In the genomic region with DNA sequence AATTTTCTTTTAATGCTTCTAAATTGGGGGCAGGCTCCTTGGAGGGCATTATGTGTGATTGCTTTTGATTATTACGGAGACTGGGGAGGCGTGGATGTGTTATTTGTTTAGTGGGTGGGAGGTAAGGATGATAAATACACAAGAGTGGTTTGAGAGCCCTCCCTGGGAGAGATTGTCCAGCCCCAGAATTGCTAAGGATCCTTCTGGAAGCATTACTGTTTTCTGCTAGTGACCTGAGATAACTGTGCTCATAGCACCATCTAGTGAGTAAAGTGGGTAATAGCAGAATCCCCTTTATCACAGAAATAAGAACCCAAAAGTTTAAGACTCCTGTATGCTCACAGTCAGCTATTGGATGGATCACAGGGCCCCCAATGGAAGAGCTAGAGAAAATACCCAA, we compare ENCODE assay signal across 10 mouse cellular contexts. TPM values are rescaled to one million over a fixed set of nuclear protein-coding genes. Genes with fewer than 3 reads are reported as not detected.
DNase-seq lines count a peak whose midpoint lies in the region; ATAC-seq and TF ChIP-seq lines count a peak whose summit lies in the region.
"Had no signal": no experiment of that assay in that cellular context is flagged by ENCODE, and none has a peak within 500 bp of the region (broad histone marks: within the 10 kb centered on the region; RNA-seq: fewer than 3 reads in every experiment).

No protein-coding gene starts in this region.

- no peak overlapping the region for H3K27ac ChIP-seq in CH12.LX (ENCODE audit: insufficient read depth, low read depth)
- H3K27ac ChIP-seq in lung, embryonic 15.5 days, result no peak overlapping the region
- H3K27ac ChIP-seq: neural tube, embryonic 12.5 days had no signal

- peak; percentile 83 for TF ChIP-seq RAD21 in CH12.LX (IDR thresholded peaks at IDR 0.05; ENCODE audit: low read depth, low read length)

- in situ Hi-C loops in CH12.LX (cut with MboI; ENCODE audit: low pct_ligation_motif_present, low pct_unique_long_range_greater_than_20kb, low sequenced_read_pairs), result loop anchor here (25.0 kb wide), 1 partner anchor 359 kb away; the partner anchor contains the start of gene Tctex1d1

- DNase-seq in layer of hippocampus, adult 11-12 months (ENCODE audit: low spot score), result peak; percentile 43
- DNase-seq in layer of hippocampus, postnatal 36 days, result no peak
- DNase-seq in CH12.LX (ENCODE audit: extremely low read depth) (peak; percentile 48), ZHBTc4 (ENCODE audit: low read depth, low spot score) (peak; percentile 50)
- DNase-seq in fibroblast of lung, adult 2 months (ENCODE audit: low read depth), result peak; percentile 36
- DNase-seq in spleen, adult 18-20 months, result no peak
- DNase-seq in adrenal gland, postnatal 36 days, result no peak

- peak; percentile 49 to 80 for TF ChIP-seq CTCF in CH12.LX (conservative IDR thresholded peaks at IDR 0.05 in 1 of 2, IDR thresholded peaks at IDR 0.05 in 1 of 2; ENCODE audit: low read depth in 2 of 2, low read length in 2 of 2)

- H3K4me2 ChIP-seq in CH12.LX (ENCODE audit: insufficient read depth, low read depth, poor library complexity, severe bottlenecking), result no peak overlapping the region
- H3K4me2 ChIP-seq in lung, embryonic 15.5 days, result no peak overlapping the region
- H3K4me2 ChIP-seq: neural tube, embryonic 12.5 days had no signal

- TF ChIP-seq POLR2A in CH12.LX (IDR thresholded peaks at IDR 0.05; ENCODE audit: low read depth, low read length), result no peak

- ATAC-seq in lung, embryonic 15.5 days (ENCODE audit: borderline replicate concordance, extremely low read depth, low FRiP score, low TSS enrichment), result peak; percentile 64; the same call in 1 of the 2 replicates

- peaks cover 0 to 3% of the 10 kb centered on the region in 2 experiments; a peak in 1 of 4 replicates for H3K4me1 ChIP-seq in CH12.LX (ENCODE audit: control insufficient read depth in 1 of 2, insufficient read depth in 2 of 2)
- no peaks in the 10 kb centered on the region for H3K4me1 ChIP-seq in lung, embryonic 15.5 days
- H3K4me1 ChIP-seq: neural tube, embryonic 12.5 days had no signal

- 21% methylated on average over 2 of the region's 2 CpGs for WGBS in lung, embryonic 15.5 days

- H3K27me3 ChIP-seq in CH12.LX (replicated peaks), result no peaks in the 10 kb centered on the region
- H3K27me3 ChIP-seq in lung, embryonic 15.5 days, result no peaks in the 10 kb centered on the region
- H3K27me3 ChIP-seq: neural tube, embryonic 12.5 days had no signal

- no peak overlapping the region for H3K4me3 ChIP-seq in CH12.LX (replicated peaks in 1 of 3; ENCODE audit: low read depth in 2 of 3, low read length in 2 of 3, poor library complexity in 1 of 3)
- no peak overlapping the region for H3K4me3 ChIP-seq in lung, embryonic 15.5 days
- H3K4me3 ChIP-seq: neural tube, embryonic 12.5 days had no signal

- no peak for TF ChIP-seq EP300 in CH12.LX (IDR thresholded peaks at IDR 0.05; ENCODE audit: low read length)

- no peaks in the 10 kb centered on the region for H3K9me3 ChIP-seq in CH12.LX (replicated peaks; ENCODE audit: low read length)
- no peaks in the 10 kb centered on the region for H3K9me3 ChIP-seq in lung, embryonic 15.5 days
- H3K9me3 ChIP-seq: neural tube, embryonic 12.5 days had no signal

- H3K9ac ChIP-seq in CH12.LX (ENCODE audit: insufficient read depth, low read depth), result no peak overlapping the region
- H3K9ac ChIP-seq in lung, embryonic 15.5 days, result no peak overlapping the region
- H3K9ac ChIP-seq: neural tube, embryonic 12.5 days had no signal

- H3K36me3 ChIP-seq in CH12.LX (replicated peaks in 1 of 2; ENCODE audit: control insufficient read depth in 1 of 2, insufficient read depth in 1 of 2, low read length in 1 of 2), result peaks cover 4 to 37% of the 10 kb centered on the region in 2 experiments
- no peaks in the 10 kb centered on the region for H3K36me3 ChIP-seq in lung, embryonic 15.5 days
- H3K36me3 ChIP-seq: neural tube, embryonic 12.5 days had no signal

- dilution Hi-C loops in CH12.LX (cut with MboI; ENCODE audit: extremely low pct_ligation_motif_present, extremely low pct_unique_long_range_greater_than_20kb, low sequenced_read_pairs), result no loop called here

- H3K79me2 ChIP-seq in CH12.LX (replicated peaks; ENCODE audit: control insufficient read depth, extremely low read depth, insufficient read depth, poor library complexity, severe bottlenecking), result no peaks in the 10 kb centered on the region

TF ChIP-seq in CH12.LX, 34 proteins besides CTCF, POLR2A, EP300 and RAD21:
- TF ChIP-seq ZKSCAN1 (IDR thresholded peaks at IDR 0.05; ENCODE audit: borderline replicate concordance, low read depth, low read length) (no peak), ZMIZ1 (IDR thresholded peaks at IDR 0.05; ENCODE audit: low read depth, low read length) (no peak), ZC3H11A (IDR thresholded peaks at IDR 0.05; ENCODE audit: low read depth, low read length) (no peak), TCF12 (IDR thresholded peaks at IDR 0.05; ENCODE audit: low read depth, low read length) (no peak), ZNF384 (IDR thresholded peaks at IDR 0.05; ENCODE audit: low read depth, low read length) (no peak), PAX5 (IDR thresholded peaks at IDR 0.05; ENCODE audit: low read length) (no peak), SMC3 (IDR thresholded peaks at IDR 0.05; ENCODE audit: low read depth, low read length) (peak; percentile 70)

RNA-seq across cellular contexts. Expression of gene Oma1, which starts 32.4 kb away (rescaled TPM):
- 1 to 10 TPM; 7.7 to 8.5 TPM for total RNA-seq in layer of hippocampus, postnatal 36 days (2021)
- total RNA-seq in CH12.LX (2012; rRNA removed), result 15.7 and 16.1 TPM in 2 replicates
- total RNA-seq in CH12.LX (2014; rRNA removed), result 17.5 and 20.7 TPM in 2 replicates
- polyA plus RNA-seq in CH12.LX (2012; ENCODE audit: insufficient read length, low read depth), result 16.8 and 20.0 TPM in 2 replicates
- 21.4 and 24.1 TPM in 2 replicates for polyA plus RNA-seq in lung, embryonic 15.5 days (2015; fragmentation: Nextera tagmentation; extraction: Ambion mirVana)
- 10 to 100 TPM; 21.5 to 23.0 TPM for total RNA-seq in adrenal gland, postnatal 36 days (2021)

RNA-seq across cellular contexts. Expression of gene 4921539E11Rik, which starts 55.4 kb away (rescaled TPM):
- total RNA-seq in layer of hippocampus, postnatal 36 days (2021), result not detected
- not detected in 2 replicates for total RNA-seq in CH12.LX (2012; rRNA removed)
- not detected in 2 replicates for total RNA-seq in CH12.LX (2014; rRNA removed)
- not detected in 2 replicates for polyA plus RNA-seq in CH12.LX (2012; ENCODE audit: insufficient read length, low read depth)
- not detected in 2 replicates for polyA plus RNA-seq in lung, embryonic 15.5 days (2015; fragmentation: Nextera tagmentation; extraction: Ambion mirVana)
- not detected for total RNA-seq in adrenal gland, postnatal 36 days (2021)
- polyA plus RNA-seq: heart, embryonic 14.5 days; neural tube, embryonic 12.5 days had no signal

Comparison
In these comparisons a context has a peak if more than half of its experiments do, and no peak if none do; other contexts are left out.
1. DNase-seq: peak in layer of hippocampus, adult 11-12 months (single experiment), CH12.LX (single experiment), ZHBTc4 (single experiment) and fibroblast of lung, adult 2 months (single experiment); none in layer of hippocampus, postnatal 36 days (0 of 2), spleen, adult 18-20 months (0 of 2) and adrenal gland, postnatal 36 days (0 of 2).